Mouse (Mus musculus): Measurements from ENCODE around the gene Camk2n1.
"Not testable (repeated sequence)": the region's sequence is repeated elsewhere in the genome, so short reads cannot be mapped to it uniquely, and the experiment has no call there.

Camk2n1 gene

DNA sequence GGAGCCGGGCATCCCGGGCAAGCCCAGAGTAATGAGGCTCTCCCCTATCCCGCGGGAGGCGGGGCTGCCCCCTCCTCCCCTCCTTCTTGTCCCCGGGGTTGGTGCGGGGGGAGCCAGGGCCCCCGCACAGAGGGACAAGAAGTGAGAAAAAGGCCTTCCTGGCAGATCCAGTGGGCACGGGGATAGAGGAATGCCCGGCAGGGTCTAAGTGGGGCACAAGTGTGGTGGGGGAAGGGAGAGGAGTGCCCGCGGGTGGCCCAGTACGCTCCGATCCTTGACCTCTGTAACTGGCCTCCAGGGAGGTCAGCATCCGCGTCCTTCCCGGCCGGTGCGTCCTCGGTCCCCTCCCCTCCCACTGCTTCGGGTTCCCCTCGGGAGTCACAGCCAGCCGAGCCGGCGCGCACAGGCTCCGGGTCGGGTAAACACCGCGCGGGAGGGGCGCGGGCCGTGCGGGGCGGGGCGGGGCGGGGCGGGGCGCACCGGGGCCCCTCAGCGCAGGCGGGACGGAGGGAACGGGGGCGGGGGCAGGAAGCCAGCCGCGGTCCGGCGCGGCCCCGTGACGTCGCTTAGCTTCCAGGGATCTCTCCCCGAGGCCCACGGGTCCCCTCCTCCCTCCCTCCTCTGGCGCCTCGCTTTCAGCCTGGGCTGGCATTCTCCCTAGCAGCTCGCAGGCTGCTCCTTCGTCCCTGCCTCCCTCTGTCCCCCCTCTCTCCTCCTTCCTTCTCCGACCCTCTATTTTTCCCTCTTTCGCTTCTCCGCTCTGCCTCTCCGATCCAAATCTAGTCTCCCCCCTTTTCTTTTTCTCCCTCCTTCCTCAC lies at the start of gene Camk2n1:
Gene Camk2n1 (plus strand): TSS at position 562 of the 818 bp plus-strand sequence.
- peak; percentile 57 for DNase-seq (ENCODE audit: low read depth, low spot score)

DNA sequence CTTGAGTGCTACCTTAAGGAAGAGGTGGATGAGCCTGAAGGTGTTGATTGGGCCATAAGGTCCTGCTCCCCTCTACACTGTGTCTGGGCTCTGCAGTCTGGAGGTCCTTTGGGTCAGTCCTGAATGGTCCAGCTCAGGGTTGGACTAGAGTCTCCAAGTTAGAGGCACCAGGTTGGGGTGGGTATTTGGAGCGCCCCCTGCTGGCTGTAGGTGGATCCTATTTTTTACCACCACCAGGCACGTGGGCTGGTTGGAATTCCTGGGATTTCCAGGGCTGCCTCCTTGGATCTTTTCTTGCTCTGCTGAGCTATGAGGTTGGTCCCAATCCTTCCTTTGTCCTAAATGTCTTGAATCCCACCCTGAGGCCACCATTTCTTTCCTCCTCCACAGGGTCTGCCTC lies 49.3 kb upstream of the Camk2n1 start:
- DNase-seq (ENCODE audit: low read depth, low spot score), result no peak

DNA sequence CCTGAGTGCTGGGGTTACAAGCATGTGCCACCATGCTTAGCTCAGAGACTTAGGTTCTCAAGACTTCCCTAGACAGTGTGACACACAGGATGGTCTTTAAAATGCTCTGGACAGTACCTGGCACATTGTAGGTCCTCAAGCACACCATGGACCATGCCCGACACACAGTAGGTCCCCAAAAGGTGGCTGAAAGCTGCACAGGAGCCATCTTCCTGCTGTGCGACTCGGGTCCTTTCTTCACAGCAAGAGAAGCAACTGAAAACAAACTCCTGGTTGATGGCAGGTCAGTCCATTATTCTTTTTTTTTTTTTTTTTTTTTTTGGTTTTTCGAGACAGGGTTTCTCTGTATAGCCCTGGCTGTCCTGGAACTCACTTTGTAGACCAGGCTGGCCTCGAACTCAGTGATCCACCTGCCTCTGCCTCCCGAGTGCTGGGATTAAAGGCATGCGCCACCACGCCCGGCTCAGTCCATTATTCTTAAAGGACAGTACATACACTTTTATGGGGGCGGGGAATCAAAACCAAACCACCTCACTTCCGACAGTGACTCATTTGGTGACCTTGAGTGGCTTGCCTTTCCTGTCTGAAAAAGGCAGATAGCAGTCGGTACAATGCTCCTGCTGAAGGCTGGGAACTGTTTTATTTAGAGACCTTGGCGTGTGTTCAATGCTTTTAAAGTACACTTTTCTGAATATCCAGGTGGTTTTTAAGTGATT lies 46.5 kb upstream of the Camk2n1 start:
- no peak for DNase-seq (ENCODE audit: low read depth, low spot score)

DNA sequence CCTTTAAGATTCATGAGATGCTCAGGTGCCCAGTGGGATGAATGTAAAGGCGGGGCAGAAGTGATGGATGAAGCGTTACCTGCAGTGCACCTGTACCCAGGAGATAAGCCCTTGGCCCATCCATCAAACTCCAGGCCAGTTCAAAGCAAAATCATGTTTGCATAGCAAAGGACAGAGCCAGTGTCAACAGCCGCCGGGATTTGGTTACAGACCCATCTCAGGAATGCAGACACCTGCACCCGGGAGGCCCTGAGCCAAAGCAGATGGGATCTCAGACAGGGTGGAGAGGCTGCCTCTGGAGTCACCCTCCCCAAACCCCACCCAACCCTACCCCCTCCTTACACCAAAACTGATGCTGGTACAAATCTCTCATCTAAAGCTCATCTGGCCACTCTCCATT lies 43.1 kb upstream of the Camk2n1 start:
- DNase-seq (ENCODE audit: low read depth, low spot score), result no peak

DNA sequence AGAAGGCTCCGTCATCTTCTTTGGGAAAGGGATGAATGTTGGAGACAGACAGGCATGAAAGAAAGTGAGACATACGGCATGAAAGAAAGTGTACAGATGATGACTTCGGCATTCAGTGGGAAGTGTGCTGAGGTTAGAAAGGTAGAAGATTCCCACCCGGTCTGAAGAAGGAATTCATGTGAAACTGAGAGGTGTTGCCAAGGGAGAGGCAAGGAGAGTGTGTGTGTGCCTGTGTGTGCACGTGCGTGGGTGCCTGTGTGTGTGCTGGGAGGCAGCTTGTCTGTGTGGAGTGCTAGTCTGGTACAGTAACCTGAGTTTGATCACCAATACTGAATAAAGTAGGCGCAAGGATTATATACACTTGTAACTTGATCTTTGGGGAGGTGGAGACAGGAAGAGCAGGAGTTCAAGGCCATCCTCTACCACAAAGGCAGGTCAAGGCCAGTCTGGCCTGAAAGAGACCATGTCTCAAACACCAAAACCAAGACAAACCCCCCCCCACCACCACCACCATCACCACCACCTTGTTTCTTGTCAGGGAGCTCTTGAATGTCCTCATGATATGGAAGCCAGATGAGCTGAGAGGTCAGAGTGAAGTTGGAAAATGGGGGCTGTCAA lies 42.5 kb upstream of the Camk2n1 start:
- DNase-seq (ENCODE audit: low read depth, low spot score), result no peak

DNA sequence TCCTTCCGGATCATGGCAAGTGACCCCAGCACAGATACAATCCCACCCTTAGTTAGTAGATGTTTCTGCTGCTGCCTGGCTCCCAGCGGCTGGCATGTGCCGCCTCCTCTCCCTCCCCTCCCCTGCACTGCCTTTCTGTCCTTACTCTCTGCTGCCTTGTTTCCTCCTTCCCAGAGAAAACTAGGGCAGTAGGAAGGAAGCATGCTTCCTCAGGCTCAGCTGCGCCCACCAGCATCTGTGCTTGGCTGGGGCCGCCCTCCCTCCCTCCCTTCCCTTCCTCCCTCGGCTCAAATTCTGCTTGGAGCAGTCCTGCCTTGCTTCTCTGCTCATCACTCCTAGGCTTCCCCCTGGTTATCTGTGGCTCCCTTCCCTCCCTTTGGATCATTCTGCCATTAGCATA lies 39.4 kb upstream of the Camk2n1 start:
- no peak for DNase-seq (ENCODE audit: low read depth, low spot score)

DNA sequence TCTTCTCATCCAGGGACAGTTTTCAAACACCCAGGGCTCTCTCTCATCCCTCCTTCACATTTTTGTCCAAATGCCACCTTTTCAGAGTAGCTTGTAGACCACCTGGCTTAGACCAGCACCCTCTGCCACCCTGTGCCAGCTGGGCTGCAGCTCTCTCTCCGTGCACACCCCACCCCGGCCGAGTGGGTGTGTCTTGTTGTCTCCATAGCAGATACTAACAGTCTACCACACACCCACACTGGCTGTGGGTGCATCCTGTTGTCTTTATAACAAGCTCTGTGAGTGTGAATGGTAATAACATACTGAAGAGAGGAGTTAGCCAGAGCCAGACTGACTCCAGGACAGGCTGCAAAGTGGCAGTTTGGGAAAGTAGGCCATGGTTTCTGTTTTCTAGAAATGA lies 38.1 kb upstream of the Camk2n1 start:
- no peak for DNase-seq (ENCODE audit: low read depth, low spot score)

DNA sequence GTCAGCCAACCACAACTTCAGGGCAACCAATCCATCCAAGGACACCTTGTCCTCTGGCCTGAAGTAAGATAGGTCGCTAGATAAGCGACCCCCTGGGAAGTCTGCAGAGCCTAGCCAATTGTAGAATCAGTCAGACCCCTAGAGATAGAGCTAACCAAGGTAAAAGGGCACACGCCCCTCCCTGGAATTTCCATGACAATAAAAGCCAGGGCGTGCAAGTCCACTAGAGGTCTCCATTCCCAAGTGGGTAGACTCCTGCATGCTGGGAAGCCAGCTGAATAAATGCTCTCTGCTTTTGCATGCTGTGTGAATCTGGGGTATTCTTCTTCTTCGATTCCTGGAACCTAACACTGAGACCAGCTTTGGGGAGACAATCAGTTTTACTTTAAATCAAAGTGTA lies 37.7 kb upstream of the Camk2n1 start:
- DNase-seq (ENCODE audit: low read depth, low spot score), result no peak

DNA sequence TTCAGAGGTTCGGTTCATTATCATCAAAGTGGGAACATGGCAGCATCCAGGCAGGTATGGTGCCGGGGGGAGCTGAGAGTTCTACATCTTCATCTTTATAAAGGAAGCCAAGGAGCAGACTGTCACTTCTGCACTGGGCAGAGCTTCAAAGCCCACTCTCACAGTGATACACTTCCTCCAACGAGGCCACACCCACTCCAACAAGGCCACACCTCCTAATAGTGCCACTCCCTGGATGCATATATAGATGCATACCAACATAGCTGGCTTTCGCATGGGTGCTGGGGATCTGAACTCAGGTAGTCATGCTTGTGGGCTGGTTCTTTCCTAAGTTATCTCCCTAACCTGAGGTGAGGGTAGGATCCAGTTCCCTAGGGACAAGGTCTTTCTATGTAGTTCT lies 36.2 kb upstream of the Camk2n1 start:
- no peak for DNase-seq (ENCODE audit: low read depth, low spot score)

DNA sequence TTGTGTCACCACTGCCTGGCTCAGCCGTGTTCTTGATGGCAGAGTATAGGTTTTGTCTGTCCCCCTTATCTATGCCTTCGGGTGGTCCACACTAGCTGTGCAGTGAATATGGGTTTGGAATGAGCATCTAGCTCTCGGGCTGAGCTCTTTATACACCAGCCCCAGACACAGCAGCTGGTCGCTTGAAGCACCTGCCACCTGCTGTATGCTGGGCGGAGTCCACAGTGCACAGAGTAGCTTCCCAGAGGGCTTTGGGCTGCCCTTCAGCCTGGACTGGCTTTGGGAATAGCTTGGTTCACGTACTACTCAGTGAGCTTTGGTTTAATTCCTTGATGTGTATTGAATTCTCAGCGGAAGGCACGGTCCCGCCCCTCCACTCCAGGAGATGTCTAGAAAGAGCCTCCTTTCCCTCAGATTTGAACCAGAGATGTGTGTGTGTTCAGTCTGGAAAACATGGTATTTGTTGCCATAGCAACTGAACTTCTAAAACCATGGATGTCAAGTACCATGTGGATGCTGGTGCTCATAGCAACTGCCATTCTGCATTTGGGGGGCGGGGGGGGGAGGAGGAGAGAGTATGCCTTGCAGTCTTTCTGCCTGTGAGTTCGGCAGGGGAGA lies 35.7 kb upstream of the Camk2n1 start:
- no peak for DNase-seq (ENCODE audit: low read depth, low spot score)

DNA sequence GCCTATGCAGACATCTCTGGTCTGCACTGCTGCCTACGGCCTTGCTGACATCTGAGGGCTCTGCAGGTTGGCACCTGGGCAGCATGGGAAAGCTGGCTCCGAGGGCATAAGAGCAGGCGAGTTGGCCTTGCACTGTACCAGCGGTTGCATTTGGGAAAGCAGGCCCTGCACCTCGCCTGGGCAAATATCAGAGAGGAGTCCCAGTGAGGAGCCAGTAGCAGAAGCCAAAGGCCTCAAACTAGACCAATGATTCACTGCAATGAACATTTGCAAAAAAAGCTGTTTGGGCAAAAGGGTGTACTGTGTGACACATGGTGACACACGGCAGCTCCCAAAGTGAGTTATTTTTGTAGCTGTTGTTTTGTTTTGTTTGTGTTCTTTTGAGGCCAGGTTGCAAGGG lies 29.1 kb upstream of the Camk2n1 start:
- no peak for DNase-seq (ENCODE audit: low read depth, low spot score)

DNA sequence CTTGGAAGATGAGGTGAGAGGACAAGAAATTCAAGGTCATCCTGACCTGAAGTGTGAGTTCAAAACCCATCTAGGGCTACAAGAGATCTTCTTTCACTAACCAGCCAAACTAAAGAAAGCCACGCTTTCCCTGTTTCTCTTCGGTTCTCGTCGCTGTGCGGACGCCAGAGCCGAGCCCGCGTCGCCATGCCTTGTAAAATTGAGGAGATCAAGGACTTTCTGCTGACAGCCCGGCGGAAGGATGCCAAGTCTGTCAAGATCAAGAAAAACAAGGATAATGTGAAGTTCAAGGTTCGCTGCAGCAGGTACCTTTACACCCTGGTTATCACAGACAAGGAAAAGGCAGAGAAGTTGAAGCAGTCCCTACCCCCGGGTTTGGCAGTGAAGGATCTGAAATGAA lies 28.5 kb upstream of the Camk2n1 start:
- not testable (repeated sequence) for DNase-seq (ENCODE audit: low read depth, low spot score)

DNA sequence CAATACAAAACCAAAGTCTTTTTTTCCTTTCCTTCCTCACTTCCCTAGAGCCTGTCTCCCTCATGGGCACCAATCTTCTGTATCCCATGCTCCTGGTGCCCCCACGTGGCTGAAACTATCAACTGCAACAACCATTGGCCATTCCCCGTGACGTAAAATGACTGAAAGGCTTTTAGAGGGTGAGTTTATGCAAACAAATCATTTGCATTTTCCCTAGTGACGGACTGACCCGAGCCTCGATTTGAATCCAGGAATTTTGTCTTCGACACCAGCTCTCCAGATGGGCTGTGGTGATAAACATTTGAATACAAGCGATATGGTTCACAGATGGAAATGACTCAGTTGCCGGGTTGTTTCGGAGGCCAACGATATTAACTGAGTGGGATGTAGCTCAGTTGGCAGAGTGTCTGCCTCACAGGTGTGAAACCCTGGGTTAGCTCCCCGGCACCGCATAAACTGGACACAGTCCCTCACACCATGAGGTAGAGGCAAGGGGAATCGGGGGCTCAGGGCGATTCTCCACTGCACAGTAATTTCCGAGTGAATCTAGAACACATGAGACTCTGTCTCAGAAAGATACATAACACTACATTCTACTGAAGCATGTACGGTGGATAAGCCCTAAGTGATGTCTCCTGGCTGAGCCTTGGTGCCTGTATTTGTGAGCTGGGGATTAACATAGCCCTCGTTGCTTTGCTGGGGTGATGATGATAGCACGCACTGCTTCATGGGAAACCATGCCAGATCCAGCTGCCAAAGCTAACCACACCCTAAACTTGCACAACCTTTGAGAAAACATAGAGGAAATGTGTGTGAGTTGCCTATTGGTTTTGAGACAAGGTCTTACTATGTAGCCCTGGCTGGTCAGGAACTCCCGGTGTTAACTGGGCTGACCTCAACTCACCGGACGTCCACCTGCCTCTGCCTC lies 27.1 kb upstream of the Camk2n1 start:
- DNase-seq (ENCODE audit: low read depth, low spot score), result peak; percentile 67

DNA sequence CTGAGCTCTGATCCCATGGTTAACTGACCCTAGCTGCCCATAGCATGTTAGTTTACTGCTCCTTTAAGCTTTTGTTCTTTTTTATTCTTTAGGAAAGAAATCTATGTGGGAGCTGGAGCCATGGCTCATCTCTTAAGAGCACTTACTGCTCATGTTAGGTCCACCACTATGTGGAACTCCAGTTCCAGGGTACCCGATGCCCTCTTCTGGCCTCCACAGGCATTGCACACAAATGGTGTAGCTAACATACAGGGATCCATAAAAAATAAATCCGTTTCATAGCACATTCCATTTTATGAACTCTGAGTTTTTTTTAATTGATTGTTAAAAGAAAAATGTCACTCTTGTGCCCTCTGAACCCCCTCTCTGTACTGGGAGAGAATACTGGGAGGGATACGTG lies 24.3 kb upstream of the Camk2n1 start:
- DNase-seq (ENCODE audit: low read depth, low spot score), result no peak

DNA sequence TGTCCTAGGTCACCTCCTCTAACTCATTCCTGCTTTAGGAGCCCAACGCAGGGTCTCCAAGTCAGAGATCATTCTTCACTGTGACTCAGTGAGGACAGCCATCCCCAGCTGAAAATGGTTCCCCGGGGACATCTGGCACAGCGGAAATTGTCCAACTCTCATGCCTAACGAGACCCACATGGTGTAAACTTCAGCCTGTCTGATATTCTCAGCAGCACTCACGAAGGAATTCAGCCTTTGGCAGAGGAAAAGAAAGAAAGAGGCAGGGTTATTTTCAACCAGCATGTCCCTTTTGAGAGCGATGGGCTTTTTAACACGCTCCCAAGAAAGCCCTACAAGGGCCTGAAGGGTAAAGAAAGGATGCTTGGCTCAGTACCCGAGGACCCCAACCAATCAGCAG lies 22.8 kb upstream of the Camk2n1 start:
- no peak for DNase-seq (ENCODE audit: low read depth, low spot score)

DNA sequence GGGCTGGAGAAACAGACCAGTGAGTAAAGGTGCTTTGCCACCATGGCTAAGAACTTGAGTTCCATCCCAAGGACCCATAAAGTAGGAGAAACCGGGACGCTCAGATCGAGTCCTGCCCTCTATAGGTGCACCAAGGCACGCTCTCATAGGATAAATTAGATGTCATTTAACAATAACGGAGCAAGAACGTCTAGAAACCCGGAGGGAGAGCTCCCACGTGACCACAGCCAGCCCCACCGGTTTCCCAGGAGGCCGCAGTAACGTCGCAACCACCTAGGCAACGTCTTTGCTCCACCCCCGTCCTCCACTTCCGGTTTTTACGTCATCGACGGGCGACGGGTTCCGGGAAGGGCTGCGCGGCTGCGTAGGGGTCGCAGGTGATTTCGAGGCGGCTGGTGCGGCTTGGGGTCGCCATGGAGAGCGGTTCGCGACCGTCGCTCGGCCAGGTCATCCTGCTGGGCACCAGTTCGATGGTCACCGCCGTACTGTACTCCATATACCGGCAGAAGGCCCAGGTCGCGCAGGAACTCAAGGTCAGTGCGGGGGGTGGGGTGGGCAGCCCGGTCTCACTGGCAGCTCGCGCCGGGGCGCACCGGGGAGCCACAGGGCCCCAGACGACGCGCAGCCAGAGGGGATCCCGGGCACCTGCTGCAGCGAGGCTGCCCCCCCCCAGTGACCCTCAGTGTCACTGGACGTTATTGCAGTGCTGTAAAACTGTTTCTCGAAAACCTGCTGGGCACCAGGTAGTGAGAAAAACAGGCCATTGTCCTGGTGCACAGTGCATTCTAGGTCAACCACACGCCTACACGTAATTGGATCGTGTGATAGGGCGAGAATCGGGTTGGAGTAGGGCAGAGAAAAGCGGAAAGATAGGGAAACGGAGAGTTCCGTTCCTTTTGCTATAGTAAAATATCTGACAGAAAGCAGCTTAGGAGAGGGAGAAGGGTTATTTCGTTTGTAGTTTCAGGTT lies 19.5 kb upstream of the Camk2n1 start, which contains the start of gene Mul1:
Gene Mul1 (plus strand): TSS at position 325 of the 970 bp plus-strand sequence.
- peak; percentile 94 for DNase-seq (ENCODE audit: low read depth, low spot score)

DNA sequence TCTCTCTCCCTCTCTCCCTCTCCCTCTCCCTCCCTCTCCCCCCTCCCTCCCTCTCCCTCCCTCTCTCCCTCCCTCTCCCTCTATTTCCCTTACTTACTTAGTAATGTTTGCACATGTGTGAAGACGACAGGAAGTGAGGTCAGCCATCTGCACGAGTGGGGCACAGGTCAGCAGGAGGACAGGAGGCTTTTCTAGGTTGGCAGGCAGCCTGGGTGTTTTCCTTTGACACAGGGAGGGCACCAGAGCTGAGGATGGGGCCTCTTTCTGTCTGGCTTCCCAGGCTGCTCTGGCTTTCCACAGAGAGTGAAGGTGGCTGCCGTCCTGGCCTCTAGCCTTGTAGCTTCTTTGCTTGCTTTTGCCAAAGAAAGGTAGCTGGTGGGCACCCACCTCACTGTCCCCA lies 14.1 kb upstream of the Camk2n1 start:
- DNase-seq (ENCODE audit: low read depth, low spot score), result no peak

DNA sequence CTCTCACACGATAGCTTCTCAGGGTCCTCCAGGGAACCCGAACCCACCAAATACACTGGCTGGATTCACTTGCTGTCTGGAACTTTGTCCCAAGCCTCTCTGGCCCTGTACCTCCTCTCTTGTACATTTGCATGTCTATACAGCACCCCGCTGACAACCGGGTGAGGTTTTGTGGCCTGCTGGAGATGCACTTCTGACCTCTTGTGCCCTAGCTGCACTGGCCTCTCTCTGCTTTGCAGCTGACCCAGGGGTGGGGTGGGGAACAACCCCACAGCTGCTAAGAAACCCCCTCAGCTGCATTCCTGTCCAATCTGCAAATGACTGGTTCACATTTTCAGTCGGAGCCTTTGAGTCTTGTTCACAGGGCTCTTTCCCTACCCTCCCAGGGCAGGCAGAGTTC lies 9.2 kb upstream of the Camk2n1 start:
- no peak for DNase-seq (ENCODE audit: low read depth, low spot score)

DNA sequence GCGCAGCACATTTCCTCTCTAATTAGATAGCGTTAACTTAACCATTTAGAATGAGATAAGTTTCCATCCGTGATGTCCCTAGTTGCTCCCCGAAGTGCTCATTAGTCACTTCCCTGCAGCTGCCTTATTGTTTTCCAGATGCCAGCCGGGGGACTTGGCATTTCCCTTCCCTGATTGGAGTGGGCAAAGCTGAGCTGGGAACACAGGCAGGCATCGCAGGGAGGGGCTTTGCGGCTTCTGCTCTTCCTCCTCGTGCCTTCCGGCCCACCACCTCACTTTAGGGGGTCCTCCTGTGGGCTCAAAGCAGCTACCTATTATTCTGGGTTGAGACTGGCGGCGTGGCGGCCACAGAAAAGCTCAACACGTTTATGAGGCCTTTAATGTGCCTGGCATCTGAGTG lies 7.1 kb upstream of the Camk2n1 start:
- DNase-seq (ENCODE audit: low read depth, low spot score), result no peak

DNA sequence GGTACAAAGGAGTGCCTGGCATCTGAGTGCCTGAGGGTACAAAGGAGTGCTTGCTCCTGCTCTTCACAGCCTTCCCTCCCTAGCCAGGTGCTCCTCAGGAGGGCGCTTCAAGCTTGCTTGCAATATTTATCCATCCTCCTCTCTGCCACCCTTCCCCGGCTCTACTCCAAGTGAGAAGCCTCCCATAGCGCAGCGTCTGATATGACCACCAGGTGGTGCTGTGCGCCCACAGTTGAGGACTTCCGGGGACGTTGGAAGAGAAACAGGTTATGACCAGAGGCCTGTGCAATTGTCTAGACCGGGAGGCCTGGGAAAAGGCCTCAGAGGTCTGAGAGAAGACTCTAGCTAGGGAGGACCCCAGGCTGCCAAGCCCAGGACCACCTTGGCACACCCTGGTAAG lies 6.7 kb upstream of the Camk2n1 start:
- DNase-seq (ENCODE audit: low read depth, low spot score), result peak; percentile 88
